Mouse (Mus musculus): Measurements from ENCODE around the gene Esrrg. TPM values are rescaled to one million over a fixed set of nuclear protein-coding genes. Genes with fewer than 3 reads are reported as not detected.

Gene Esrrg
- polyA plus RNA-seq, 1 experiment: 0.27 TPM

- Histone ChIP-seq H3K4me1 (ENCODE audit: control insufficient read depth, insufficient read depth, insufficient read length) (no peaks in the 10 kb centered on the region), H3K4me3 (ENCODE audit: extremely low read depth, insufficient read depth, insufficient read length) (no peak overlapping the region), H3K27ac (ENCODE audit: insufficient read depth, low read length) (no peak overlapping the region), H3K36me3 (ENCODE audit: control insufficient read depth, insufficient read depth, low read length) (no peaks in the 10 kb centered on the region), H3K27me3 (ENCODE audit: control insufficient read depth, insufficient read depth, low read length) (no peaks in the 10 kb centered on the region)
- TF ChIP-seq POLR2A (IDR thresholded peaks at IDR 0.05; ENCODE audit: low read depth, low read length): no peak
- no peak for TF ChIP-seq CTCF (IDR thresholded peaks at IDR 0.05; ENCODE audit: extremely low read depth, insufficient read depth, insufficient read length, insufficient replicate concordance)
- no peak for DNase-seq (ENCODE audit: low read depth in 1 of 2, low spot score in 2 of 2)
Observed at GRCm38 (mm10) chr1:188163058-188163457, 554.5 kb downstream of the Esrrg start.

GRCm38 (mm10) chr1:188164251-188164650 lies 555.7 kb downstream of the Esrrg start:
- H3K36me3 ChIP-seq (ENCODE audit: control insufficient read depth, insufficient read depth, low read length): no peaks in the 10 kb centered on the region
- no peaks in the 10 kb centered on the region for H3K27me3 ChIP-seq (ENCODE audit: control insufficient read depth, insufficient read depth, low read length)
- H3K4me3 ChIP-seq (ENCODE audit: extremely low read depth, insufficient read depth, insufficient read length): no peak overlapping the region
- H3K4me1 ChIP-seq (ENCODE audit: control insufficient read depth, insufficient read depth, insufficient read length): no peaks in the 10 kb centered on the region
- WGBS: 63% methylated on average over 6 of the region's 6 CpGs
- no peak for TF ChIP-seq CTCF (IDR thresholded peaks at IDR 0.05; ENCODE audit: extremely low read depth, insufficient read depth, insufficient read length, insufficient replicate concordance)
- TF ChIP-seq POLR2A (IDR thresholded peaks at IDR 0.05; ENCODE audit: low read depth, low read length): no peak
- DNase-seq (ENCODE audit: low read depth in 1 of 2, low spot score in 2 of 2): no peak
- no peak overlapping the region for H3K27ac ChIP-seq (ENCODE audit: insufficient read depth, low read length)

- 64% methylated on average over 1 of the region's 1 CpGs for WGBS
- H3K36me3 ChIP-seq (ENCODE audit: control insufficient read depth, insufficient read depth, low read length): no peaks in the 10 kb centered on the region
- no peak overlapping the region for H3K27ac ChIP-seq (ENCODE audit: insufficient read depth, low read length)
- H3K27me3 ChIP-seq (ENCODE audit: control insufficient read depth, insufficient read depth, low read length): no peaks in the 10 kb centered on the region
- DNase-seq (ENCODE audit: low read depth in 1 of 2, low spot score in 2 of 2): no peak
- no peak overlapping the region for H3K4me3 ChIP-seq (ENCODE audit: extremely low read depth, insufficient read depth, insufficient read length)
- H3K4me1 ChIP-seq (ENCODE audit: control insufficient read depth, insufficient read depth, insufficient read length): no peaks in the 10 kb centered on the region
- TF ChIP-seq CTCF (IDR thresholded peaks at IDR 0.05; ENCODE audit: extremely low read depth, insufficient read depth, insufficient read length, insufficient replicate concordance): no peak
- TF ChIP-seq POLR2A (IDR thresholded peaks at IDR 0.05; ENCODE audit: low read depth, low read length): no peak
Observed at GRCm38 (mm10) chr1:188173859-188174258, 565.3 kb downstream of the Esrrg start.

- Histone ChIP-seq H3K27me3 (ENCODE audit: control insufficient read depth, insufficient read depth, low read length) (no peaks in the 10 kb centered on the region), H3K36me3 (ENCODE audit: control insufficient read depth, insufficient read depth, low read length) (no peaks in the 10 kb centered on the region), H3K27ac (ENCODE audit: insufficient read depth, low read length) (no peak overlapping the region), H3K4me1 (ENCODE audit: control insufficient read depth, insufficient read depth, insufficient read length) (no peaks in the 10 kb centered on the region), H3K4me3 (ENCODE audit: extremely low read depth, insufficient read depth, insufficient read length) (no peak overlapping the region)
- no peak for TF ChIP-seq CTCF (IDR thresholded peaks at IDR 0.05; ENCODE audit: extremely low read depth, insufficient read depth, insufficient read length, insufficient replicate concordance)
- no peak for TF ChIP-seq POLR2A (IDR thresholded peaks at IDR 0.05; ENCODE audit: low read depth, low read length)
- 88% methylated on average over 5 of the region's 5 CpGs for WGBS
- no peak for DNase-seq (ENCODE audit: low read depth in 1 of 2, low spot score in 2 of 2)
Observed at GRCm38 (mm10) chr1:188182951-188183350, 574.4 kb downstream of the Esrrg start.

- no peak for TF ChIP-seq CTCF (IDR thresholded peaks at IDR 0.05; ENCODE audit: extremely low read depth, insufficient read depth, insufficient read length, insufficient replicate concordance)
- no peak for TF ChIP-seq POLR2A (IDR thresholded peaks at IDR 0.05; ENCODE audit: low read depth, low read length)
- no peak overlapping the region for H3K27ac ChIP-seq (ENCODE audit: insufficient read depth, low read length)
- H3K27me3 ChIP-seq (ENCODE audit: control insufficient read depth, insufficient read depth, low read length): no peaks in the 10 kb centered on the region
- 93% methylated on average over 17 of the region's 17 CpGs for WGBS
- DNase-seq (ENCODE audit: low read depth in 1 of 2, low spot score in 2 of 2): no peak
- H3K4me1 ChIP-seq (ENCODE audit: control insufficient read depth, insufficient read depth, insufficient read length): no peaks in the 10 kb centered on the region
- no peaks in the 10 kb centered on the region for H3K36me3 ChIP-seq (ENCODE audit: control insufficient read depth, insufficient read depth, low read length)
- no peak overlapping the region for H3K4me3 ChIP-seq (ENCODE audit: extremely low read depth, insufficient read depth, insufficient read length)
Observed at GRCm38 (mm10) chr1:188186440-188187117, 578.0 kb downstream of the Esrrg start.

GRCm38 (mm10) chr1:188192971-188193370 lies 584.4 kb downstream of the Esrrg start:
- Histone ChIP-seq H3K27me3 (ENCODE audit: control insufficient read depth, insufficient read depth, low read length) (no peaks in the 10 kb centered on the region), H3K4me3 (ENCODE audit: extremely low read depth, insufficient read depth, insufficient read length) (no peak overlapping the region), H3K27ac (ENCODE audit: insufficient read depth, low read length) (no peak overlapping the region), H3K36me3 (ENCODE audit: control insufficient read depth, insufficient read depth, low read length) (no peaks in the 10 kb centered on the region), H3K4me1 (ENCODE audit: control insufficient read depth, insufficient read depth, insufficient read length) (no peaks in the 10 kb centered on the region)
- 84% methylated on average over 2 of the region's 2 CpGs for WGBS
- TF ChIP-seq CTCF (IDR thresholded peaks at IDR 0.05; ENCODE audit: extremely low read depth, insufficient read depth, insufficient read length, insufficient replicate concordance) (no peak), POLR2A (IDR thresholded peaks at IDR 0.05; ENCODE audit: low read depth, low read length) (no peak)
- no peak for DNase-seq (ENCODE audit: low read depth in 1 of 2, low spot score in 2 of 2)

- H3K27ac ChIP-seq (ENCODE audit: insufficient read depth, low read length): no peak overlapping the region
- H3K27me3 ChIP-seq (ENCODE audit: control insufficient read depth, insufficient read depth, low read length): no peaks in the 10 kb centered on the region
- WGBS: 37% methylated on average over 6 of the region's 6 CpGs
- TF ChIP-seq CTCF (IDR thresholded peaks at IDR 0.05; ENCODE audit: extremely low read depth, insufficient read depth, insufficient read length, insufficient replicate concordance): no peak
- TF ChIP-seq POLR2A (IDR thresholded peaks at IDR 0.05; ENCODE audit: low read depth, low read length): no peak
- DNase-seq (ENCODE audit: low read depth in 1 of 2, low spot score in 2 of 2): no peak
- no peak overlapping the region for H3K4me3 ChIP-seq (ENCODE audit: extremely low read depth, insufficient read depth, insufficient read length)
- no peaks in the 10 kb centered on the region for H3K36me3 ChIP-seq (ENCODE audit: control insufficient read depth, insufficient read depth, low read length)
- no peaks in the 10 kb centered on the region for H3K4me1 ChIP-seq (ENCODE audit: control insufficient read depth, insufficient read depth, insufficient read length)
Observed at GRCm38 (mm10) chr1:188207421-188207820, 598.8 kb downstream of the Esrrg start.
